Mouse (Mus musculus) limb, embryonic 11.5 days (tissue): ENCODE data around the gene Fbxl18. TPM values are rescaled to one million over a fixed set of nuclear protein-coding genes. Genes with fewer than 3 reads are reported as not detected.
"Not testable (repeated sequence)": the region's sequence is repeated elsewhere in the genome, so short reads cannot be mapped to it uniquely, and the experiment has no call there.

Experiments
- ATAC-seq: fragments of 200-750 bp; cut with Nextera tagmentation; 2 replicates; pipeline ENCODE4 v1.8.0; 2017; ENCODE audit warnings: low read depth; ENCODE audit not compliant: insufficient number of reproducible peaks, low FRiP score, low TSS enrichment
- DNase-seq: peaks from one replicate; pipeline ENCODE4 v3.0.0-alpha.2; 2015; ENCODE audit warnings: low spot score
- H3K27ac ChIP-seq: fragments of 300-500 bp; sonication (generic); replicated peaks from 2 replicates; pipeline ENCODE4 v1.5.1; 2014; ENCODE audit warnings: low read depth, mild to moderate bottlenecking, low read length
- H3K27me3 ChIP-seq: fragments of 300-500 bp; sonication (generic); 2 replicates; pipeline ENCODE4 v1.6.1; 2014; ENCODE audit warnings: mild to moderate bottlenecking, low read length, mixed read lengths; ENCODE audit not compliant: control insufficient read depth, insufficient read depth
- H3K36me3 ChIP-seq: fragments of 300-500 bp; sonication (generic); 2 replicates; pipeline ENCODE4 v1.6.1; 2014; ENCODE audit warnings: mild to moderate bottlenecking, low read length, moderate library complexity, mixed read lengths; ENCODE audit not compliant: control insufficient read depth, insufficient read depth
- H3K4me1 ChIP-seq: fragments of 300-500 bp; sonication (generic); 2 replicates; pipeline ENCODE4 v1.6.1; 2014; ENCODE audit warnings: low read length, mixed read lengths; ENCODE audit not compliant: control insufficient read depth, insufficient read depth
- H3K4me2 ChIP-seq: fragments of 300-500 bp; sonication (generic); 2 replicates; pipeline ENCODE4 v1.6.1; 2014; ENCODE audit warnings: low read depth, mild to moderate bottlenecking, moderate library complexity; ENCODE audit not compliant: severe bottlenecking
- H3K4me3 ChIP-seq: fragments of 300-500 bp; sonication (generic); 2 replicates; pipeline ENCODE4 v1.5.1; 2014; ENCODE audit warnings: low read depth, low read length
- H3K9ac ChIP-seq: fragments of 300-500 bp; sonication (generic); 2 replicates; pipeline ENCODE4 v1.6.1; 2014; ENCODE audit warnings: mild to moderate bottlenecking, low read length
- H3K9me3 ChIP-seq: fragments of 300-500 bp; sonication (generic); 2 replicates; pipeline ENCODE4 v1.6.1; 2016; ENCODE audit warnings: low read length; ENCODE audit not compliant: control insufficient read depth
- WGBS: fragments of 180-500 bp; shearing (Covaris S2); extraction: QIAGEN DNeasy Blood & Tissue Kit; methylation state at CpG from one replicate; pipeline ENCODE4 v1.1.7; 2014; 5-methylcytosine and 5-hydroxymethylcytosine counted together
- polyA plus RNA-seq: library from polyadenylated mRNA; unstranded; fragments of >200 nt; fragmentation: Nextera tagmentation; extraction: Ambion mirVana; gene quantifications from 2 replicates; pipeline ENCODE4 v1.2.1, GENCODE M21; 2014

Fbxl18 gene
- polyA plus RNA-seq, 1 experiment from 2014 or later = 11.1 TPM

DNA sequence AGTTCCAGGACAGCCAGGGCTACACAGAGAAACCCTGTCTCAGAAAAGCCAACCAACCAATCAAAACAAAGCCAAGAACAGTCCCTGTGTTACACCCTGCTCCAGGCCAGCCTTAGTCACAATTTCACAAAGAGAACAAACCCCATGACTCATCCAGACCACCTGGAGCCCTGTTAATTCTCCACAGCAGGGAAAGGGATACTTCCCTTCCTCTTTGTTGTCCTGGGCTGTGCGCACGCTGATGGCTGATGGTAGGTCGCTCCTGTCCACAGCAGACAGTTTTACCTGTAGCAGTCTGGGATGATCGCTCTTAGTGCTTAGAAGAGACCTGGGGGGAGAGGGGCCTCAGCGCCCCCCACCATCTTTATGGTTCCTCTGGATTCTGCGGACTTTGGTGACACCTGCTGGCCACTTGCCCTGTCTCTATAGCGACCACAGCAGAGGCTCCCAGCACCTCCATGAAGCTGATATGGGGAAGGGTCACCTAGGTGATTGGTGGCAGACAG is 53.0 kb downstream of the Fbxl18 start:
- H3K9me3 ChIP-seq = no peaks in the 10 kb centered on the region
- H3K9ac ChIP-seq = no peak overlapping the region
- DNase-seq = peak; percentile 58
- H3K36me3 ChIP-seq = no peaks in the 10 kb centered on the region
- H3K27ac ChIP-seq = no peak overlapping the region
- H3K4me1 ChIP-seq = peaks cover 3% of the 10 kb centered on the region; the same call in 1 of the 2 replicates
- no peak overlapping the region for H3K4me3 ChIP-seq
- 0 out of 2 replicates have a peak, but pooled peaks have one; percentile 32 for ATAC-seq
- H3K27me3 ChIP-seq = no peaks in the 10 kb centered on the region
- 24% methylated on average over 7 of the region's 7 CpGs for WGBS
- H3K4me2 ChIP-seq = no peak overlapping the region

- no peak for DNase-seq
- Histone ChIP-seq H3K36me3 (no peaks in the 10 kb centered on the region), H3K27me3 (no peaks in the 10 kb centered on the region), H3K4me3 (no peak overlapping the region), H3K9ac (no peak overlapping the region), H3K4me2 (no peak overlapping the region), H3K9me3 (no peaks in the 10 kb centered on the region), H3K4me1 (peaks cover 3% of the 10 kb centered on the region; the same call in 1 of the 2 replicates), H3K27ac (no peak overlapping the region)
- 78% methylated on average over 8 of the region's 8 CpGs for WGBS
- ATAC-seq = no peak
Observed at GRCm38 (mm10) chr5:142841372-142842136, 53.7 kb downstream of the Fbxl18 start.

DNA sequence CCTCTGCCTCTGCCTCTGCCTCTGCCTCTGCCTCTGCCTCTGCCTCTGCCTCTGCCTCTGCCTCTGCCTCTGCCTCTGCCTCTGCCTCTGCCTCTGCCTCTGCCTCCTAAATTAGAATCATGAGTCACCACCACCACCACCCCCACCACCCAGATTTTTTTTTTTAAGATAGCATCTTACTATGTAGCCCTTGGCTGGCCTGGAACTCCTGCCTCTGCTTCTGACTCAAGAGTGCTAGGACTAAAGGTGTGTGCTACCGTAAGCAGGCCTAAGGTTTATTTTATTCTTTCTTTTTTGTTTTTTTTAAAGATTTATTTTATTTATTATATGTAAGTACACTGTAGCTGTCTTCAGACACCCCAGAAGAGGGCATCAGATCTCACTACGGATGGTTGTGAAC is 57.8 kb downstream of the Fbxl18 start:
- DNase-seq, H3K4me2 ChIP-seq, H3K9me3 ChIP-seq, ATAC-seq, H3K27me3 ChIP-seq, H3K9ac ChIP-seq, H3K4me1 ChIP-seq, H3K27ac ChIP-seq, H3K36me3 ChIP-seq, H3K4me3 ChIP-seq: not testable (repeated sequence)
- 94% methylated on average over 2 of the region's 2 CpGs for WGBS

GRCm38 (mm10) chr5:142836891-142837290 is 58.3 kb downstream of the Fbxl18 start:
- Histone ChIP-seq H3K4me3 (no peak overlapping the region), H3K27me3 (no peaks in the 10 kb centered on the region), H3K36me3 (no peaks in the 10 kb centered on the region), H3K27ac (no peak overlapping the region), H3K4me1 (peaks cover 3% of the 10 kb centered on the region; the same call in 1 of the 2 replicates), H3K9ac (no peak overlapping the region), H3K4me2 (no peak overlapping the region), H3K9me3 (no peaks in the 10 kb centered on the region)
- 72% methylated on average over 6 of the region's 6 CpGs for WGBS
- DNase-seq (no peak), ATAC-seq (no peak)

DNA sequence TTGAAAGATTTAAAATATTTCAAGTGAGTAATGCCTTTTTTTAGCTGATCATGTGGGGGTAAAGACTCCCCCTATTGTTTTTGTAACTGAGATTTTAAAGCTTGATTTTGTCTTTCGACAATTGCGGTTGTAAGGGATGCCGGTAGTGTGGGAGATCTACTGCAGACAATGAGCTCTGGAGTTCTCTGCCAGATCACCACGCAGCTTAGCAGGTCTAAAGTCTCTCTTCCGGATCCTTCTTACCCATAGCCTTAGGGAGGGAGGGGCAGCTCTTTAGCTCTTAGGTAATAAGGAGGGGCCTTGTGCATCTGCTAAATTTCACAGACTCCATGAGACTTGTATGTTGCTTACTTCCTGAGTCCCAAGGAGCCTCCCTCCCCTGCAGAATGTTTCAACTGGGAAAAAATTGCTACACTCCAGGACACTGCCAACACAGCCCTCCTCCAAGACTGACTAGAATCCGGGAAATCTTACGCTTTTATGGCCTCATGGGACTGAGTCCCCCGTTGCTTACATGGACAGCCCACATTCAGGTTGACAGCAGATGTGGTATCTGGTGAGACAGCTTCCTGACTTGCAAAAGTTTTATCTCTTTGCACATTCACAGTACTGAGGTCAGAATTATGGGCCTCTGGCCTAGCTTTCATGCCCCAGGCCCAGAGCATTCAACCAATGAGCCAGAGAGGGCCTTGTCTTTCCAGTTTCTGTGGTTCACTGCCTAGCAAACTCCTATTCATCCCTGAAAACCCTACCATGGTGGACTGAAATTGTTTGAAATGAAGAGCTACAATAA is 61.4 kb downstream of the Fbxl18 start:
- H3K27me3 ChIP-seq = no peaks in the 10 kb centered on the region
- no peak overlapping the region for H3K4me3 ChIP-seq
- no peaks in the 10 kb centered on the region for H3K9me3 ChIP-seq
- H3K36me3 ChIP-seq = no peaks in the 10 kb centered on the region
- no peak overlapping the region for H3K27ac ChIP-seq
- no peak for DNase-seq
- H3K4me2 ChIP-seq = no peak overlapping the region
- WGBS = 75% methylated on average over 8 of the region's 8 CpGs
- no peak overlapping the region for H3K9ac ChIP-seq
- no peak for ATAC-seq
- H3K4me1 ChIP-seq = no peaks in the 10 kb centered on the region

GRCm38 (mm10) chr5:142826131-142826530 is 69.1 kb downstream of the Fbxl18 start:
- Histone ChIP-seq H3K4me1 (peaks cover 19% of the 10 kb centered on the region), H3K4me3 (no peak overlapping the region), H3K4me2 (no peak overlapping the region), H3K27me3 (no peaks in the 10 kb centered on the region), H3K36me3 (no peaks in the 10 kb centered on the region), H3K9me3 (no peaks in the 10 kb centered on the region), H3K9ac (no peak overlapping the region), H3K27ac (no peak overlapping the region)
- WGBS = 87% methylated on average over 4 of the region's 4 CpGs
- ATAC-seq (no peak), DNase-seq (no peak)

GRCm38 (mm10) chr5:142825665-142826064 is 69.6 kb downstream of the Fbxl18 start:
- no peaks in the 10 kb centered on the region for H3K9me3 ChIP-seq
- ATAC-seq (no peak), DNase-seq (no peak)
- 0 out of 2 replicates have a peak overlapping the region, but pooled peaks have one; percentile 32 for H3K27ac ChIP-seq
- H3K27me3 ChIP-seq = no peaks in the 10 kb centered on the region
- no peak overlapping the region for H3K9ac ChIP-seq
- peaks cover 19% of the 10 kb centered on the region for H3K4me1 ChIP-seq
- no peak overlapping the region for H3K4me3 ChIP-seq
- H3K36me3 ChIP-seq = no peaks in the 10 kb centered on the region
- H3K4me2 ChIP-seq = no peak overlapping the region
- 74% methylated on average over 5 of the region's 5 CpGs for WGBS

GRCm38 (mm10) chr5:142824091-142824490 is 71.1 kb downstream of the Fbxl18 start:
- ATAC-seq = no peak
- 32% methylated on average over 6 of the region's 6 CpGs for WGBS
- DNase-seq = no peak
- H3K27me3 ChIP-seq = no peaks in the 10 kb centered on the region
- no peaks in the 10 kb centered on the region for H3K36me3 ChIP-seq
- H3K9me3 ChIP-seq = no peaks in the 10 kb centered on the region
- H3K4me1 ChIP-seq = peaks cover 19% of the 10 kb centered on the region
- H3K9ac ChIP-seq = peak overlapping the region; percentile 23; the same call in 1 of the 2 replicates
- H3K27ac ChIP-seq = peak overlapping the region; percentile 100
- H3K4me2 ChIP-seq = peak overlapping the region; percentile 71
- peak overlapping the region; percentile 93; the same call in 1 of the 2 replicates for H3K4me3 ChIP-seq
